Mouse (Mus musculus): ENCODE results near the gene Pdzd8. TPM values are rescaled to one million over a fixed set of nuclear protein-coding genes. Genes with fewer than 3 reads are reported as not detected.

The Pdzd8 gene
- polyA plus RNA-seq, 1 experiment from 2014 or later, result 8.0 TPM

GRCm38 (mm10) chr19:59376481-59376880 is 30.9 kb upstream of the Pdzd8 start:
- no peaks in the 10 kb centered on the region for H3K36me3 ChIP-seq (ENCODE audit: control insufficient read depth, insufficient read depth)
- no peak for ATAC-seq
- H3K9me3 ChIP-seq (ENCODE audit: control insufficient read depth, low read length), result 0 out of 2 replicates have a peak, but pooled peaks cover 3% of the 10 kb centered on the region
- no peak overlapping the region for H3K27ac ChIP-seq (ENCODE audit: low read length)
- no peak overlapping the region for H3K9ac ChIP-seq (replicated peaks; ENCODE audit: low read depth, low read length)
- no peak overlapping the region for H3K4me3 ChIP-seq (replicated peaks; ENCODE audit: low read length)
- H3K27me3 ChIP-seq (replicated peaks; ENCODE audit: control insufficient read depth, insufficient read depth, low read length), result no peaks in the 10 kb centered on the region
- no peak overlapping the region for H3K4me2 ChIP-seq (ENCODE audit: low read length)
- 79% methylated on average over 2 of the region's 2 CpGs for WGBS
- H3K4me1 ChIP-seq (replicated peaks; ENCODE audit: control insufficient read depth, insufficient read depth, low read length), result no peaks in the 10 kb centered on the region

- no peak for ATAC-seq
- H3K27ac ChIP-seq (ENCODE audit: low read length), result no peak overlapping the region
- H3K4me3 ChIP-seq (replicated peaks; ENCODE audit: low read length), result no peak overlapping the region
- no peaks in the 10 kb centered on the region for H3K36me3 ChIP-seq (ENCODE audit: control insufficient read depth, insufficient read depth)
- no peak overlapping the region for H3K4me2 ChIP-seq (ENCODE audit: low read length)
- H3K9me3 ChIP-seq (ENCODE audit: control insufficient read depth, low read length), result 0 out of 2 replicates have a peak, but pooled peaks cover 3% of the 10 kb centered on the region
- no peaks in the 10 kb centered on the region for H3K27me3 ChIP-seq (replicated peaks; ENCODE audit: control insufficient read depth, insufficient read depth, low read length)
- H3K9ac ChIP-seq (replicated peaks; ENCODE audit: low read depth, low read length), result no peak overlapping the region
- WGBS, result 89% methylated on average over 6 of the region's 6 CpGs
- no peaks in the 10 kb centered on the region for H3K4me1 ChIP-seq (replicated peaks; ENCODE audit: control insufficient read depth, insufficient read depth, low read length)
These were observed 29.4 kb upstream of the Pdzd8 start for GRCm38 (mm10) chr19:59374940-59375339.

DNA sequence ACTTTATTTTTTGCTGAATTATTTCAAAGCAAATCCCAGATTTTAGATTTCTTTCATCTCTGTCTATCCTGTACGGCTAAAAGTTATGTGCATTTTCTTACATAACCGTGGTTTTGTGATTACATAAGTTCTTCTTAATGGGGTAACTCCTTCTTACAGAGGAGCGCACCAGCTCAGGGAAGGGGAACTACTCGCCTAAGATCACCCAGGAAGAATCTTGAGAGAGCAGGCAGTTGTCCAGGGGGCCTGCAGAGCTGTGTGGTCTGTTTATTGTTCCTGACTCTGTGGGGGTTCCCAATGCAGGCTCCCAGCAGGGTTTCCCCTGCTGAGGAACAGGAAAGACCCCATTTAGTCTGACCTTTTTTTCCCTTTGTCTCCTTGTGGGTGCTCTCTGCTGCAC is 27.3 kb upstream of the Pdzd8 start:
- no peak for ATAC-seq
- WGBS, result 80% methylated on average over 4 of the region's 4 CpGs

GRCm38 (mm10) chr19:59371016-59371415 is 25.4 kb upstream of the Pdzd8 start:
- H3K27me3 ChIP-seq (replicated peaks; ENCODE audit: control insufficient read depth, insufficient read depth, low read length), result no peaks in the 10 kb centered on the region
- no peaks in the 10 kb centered on the region for H3K36me3 ChIP-seq (ENCODE audit: control insufficient read depth, insufficient read depth)
- no peak overlapping the region for H3K4me3 ChIP-seq (replicated peaks; ENCODE audit: low read length)
- 0 out of 2 replicates have a peak, but pooled peaks cover 3% of the 10 kb centered on the region for H3K9me3 ChIP-seq (ENCODE audit: control insufficient read depth, low read length)
- H3K4me2 ChIP-seq (ENCODE audit: low read length), result no peak overlapping the region
- H3K9ac ChIP-seq (replicated peaks; ENCODE audit: low read depth, low read length), result no peak overlapping the region
- H3K27ac ChIP-seq (ENCODE audit: low read length), result no peak overlapping the region
- no peak for ATAC-seq
- H3K4me1 ChIP-seq (replicated peaks; ENCODE audit: control insufficient read depth, insufficient read depth, low read length), result no peaks in the 10 kb centered on the region
- WGBS, result 82% methylated on average over 4 of the region's 4 CpGs

More for the DNA sequence above, 27.3 kb upstream of the Pdzd8 start:
- Histone ChIP-seq H3K27me3 (replicated peaks; ENCODE audit: control insufficient read depth, insufficient read depth, low read length) (no peaks in the 10 kb centered on the region), H3K9me3 (ENCODE audit: control insufficient read depth, low read length) (0 out of 2 replicates have a peak, but pooled peaks cover 3% of the 10 kb centered on the region), H3K4me2 (ENCODE audit: low read length) (no peak overlapping the region), H3K9ac (replicated peaks; ENCODE audit: low read depth, low read length) (no peak overlapping the region), H3K4me1 (replicated peaks; ENCODE audit: control insufficient read depth, insufficient read depth, low read length) (no peaks in the 10 kb centered on the region), H3K4me3 (replicated peaks; ENCODE audit: low read length) (no peak overlapping the region), H3K36me3 (ENCODE audit: control insufficient read depth, insufficient read depth) (no peaks in the 10 kb centered on the region), H3K27ac (ENCODE audit: low read length) (no peak overlapping the region)

DNA sequence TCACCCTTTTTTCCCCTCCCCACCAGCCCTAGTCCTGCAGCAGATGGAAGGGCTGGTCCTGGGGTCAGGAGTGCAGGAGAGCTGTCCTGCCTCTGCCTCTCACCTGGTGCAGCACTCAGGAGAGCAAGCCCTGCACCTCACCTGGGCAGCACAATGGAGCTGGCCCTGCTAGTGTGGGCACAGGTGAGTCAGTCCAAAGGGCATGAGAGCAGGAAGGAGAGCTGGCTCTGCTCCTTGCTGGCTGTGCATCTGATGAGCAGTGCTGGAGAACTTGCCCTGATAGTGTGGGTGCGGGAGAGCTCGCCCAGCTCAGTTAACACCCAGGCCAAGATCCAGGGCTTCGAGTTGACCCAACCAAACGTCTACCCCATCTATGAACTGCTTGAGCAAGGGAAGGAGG is 22.3 kb upstream of the Pdzd8 start:
- Histone ChIP-seq H3K9me3 (ENCODE audit: control insufficient read depth, low read length) (no peaks in the 10 kb centered on the region), H3K4me2 (ENCODE audit: low read length) (no peak overlapping the region), H3K36me3 (ENCODE audit: control insufficient read depth, insufficient read depth) (no peaks in the 10 kb centered on the region), H3K4me3 (replicated peaks; ENCODE audit: low read length) (no peak overlapping the region), H3K27me3 (replicated peaks; ENCODE audit: control insufficient read depth, insufficient read depth, low read length) (no peaks in the 10 kb centered on the region), H3K4me1 (replicated peaks; ENCODE audit: control insufficient read depth, insufficient read depth, low read length) (no peaks in the 10 kb centered on the region), H3K9ac (replicated peaks; ENCODE audit: low read depth, low read length) (no peak overlapping the region), H3K27ac (ENCODE audit: low read length) (no peak overlapping the region)
- 91% methylated on average over 4 of the region's 4 CpGs for WGBS
- no peak for ATAC-seq

DNA sequence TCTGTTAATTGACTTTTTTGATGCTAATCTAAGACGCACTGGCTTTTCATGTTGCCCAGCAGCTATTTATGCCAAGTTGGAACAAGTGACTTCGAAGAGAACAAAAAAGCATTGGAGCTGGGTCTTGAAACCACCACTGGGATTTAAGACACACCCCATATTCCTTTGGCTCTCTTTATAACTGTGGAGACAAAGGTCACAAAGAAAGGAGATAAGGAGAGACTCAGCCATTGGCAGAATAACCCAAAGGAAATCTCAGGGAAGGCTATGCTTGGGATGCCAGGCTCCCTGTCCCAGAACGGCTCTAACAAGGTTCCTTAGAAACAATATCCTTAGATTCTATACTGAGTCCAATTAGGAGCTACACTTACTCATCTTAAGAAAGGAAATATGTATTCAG is 21.1 kb upstream of the Pdzd8 start:
- Histone ChIP-seq H3K4me1 (replicated peaks; ENCODE audit: control insufficient read depth, insufficient read depth, low read length) (no peaks in the 10 kb centered on the region), H3K36me3 (ENCODE audit: control insufficient read depth, insufficient read depth) (no peaks in the 10 kb centered on the region), H3K4me2 (ENCODE audit: low read length) (no peak overlapping the region), H3K9ac (replicated peaks; ENCODE audit: low read depth, low read length) (no peak overlapping the region), H3K27me3 (replicated peaks; ENCODE audit: control insufficient read depth, insufficient read depth, low read length) (no peaks in the 10 kb centered on the region), H3K27ac (ENCODE audit: low read length) (no peak overlapping the region), H3K4me3 (replicated peaks; ENCODE audit: low read length) (no peak overlapping the region), H3K9me3 (ENCODE audit: control insufficient read depth, low read length) (no peaks in the 10 kb centered on the region)
- 43% methylated on average over 3 of the region's 3 CpGs for WGBS
- no peak for ATAC-seq

- no peaks in the 10 kb centered on the region for H3K27me3 ChIP-seq (replicated peaks; ENCODE audit: control insufficient read depth, insufficient read depth, low read length)
- WGBS, result 87% methylated on average over 3 of the region's 3 CpGs
- no peaks in the 10 kb centered on the region for H3K9me3 ChIP-seq (ENCODE audit: control insufficient read depth, low read length)
- no peaks in the 10 kb centered on the region for H3K4me1 ChIP-seq (replicated peaks; ENCODE audit: control insufficient read depth, insufficient read depth, low read length)
- H3K36me3 ChIP-seq (ENCODE audit: control insufficient read depth, insufficient read depth), result no peaks in the 10 kb centered on the region
- no peak overlapping the region for H3K9ac ChIP-seq (replicated peaks; ENCODE audit: low read depth, low read length)
- no peak overlapping the region for H3K4me2 ChIP-seq (ENCODE audit: low read length)
- no peak overlapping the region for H3K27ac ChIP-seq (ENCODE audit: low read length)
- no peak for ATAC-seq
- no peak overlapping the region for H3K4me3 ChIP-seq (replicated peaks; ENCODE audit: low read length)
These were observed 18.1 kb upstream of the Pdzd8 start for GRCm38 (mm10) chr19:59363666-59364065.

- Histone ChIP-seq H3K27ac (ENCODE audit: low read length) (no peak overlapping the region), H3K4me2 (ENCODE audit: low read length) (no peak overlapping the region), H3K9ac (replicated peaks; ENCODE audit: low read depth, low read length) (no peak overlapping the region), H3K27me3 (replicated peaks; ENCODE audit: control insufficient read depth, insufficient read depth, low read length) (no peaks in the 10 kb centered on the region), H3K9me3 (ENCODE audit: control insufficient read depth, low read length) (no peaks in the 10 kb centered on the region), H3K4me3 (replicated peaks; ENCODE audit: low read length) (no peak overlapping the region), H3K36me3 (ENCODE audit: control insufficient read depth, insufficient read depth) (no peaks in the 10 kb centered on the region), H3K4me1 (replicated peaks; ENCODE audit: control insufficient read depth, insufficient read depth, low read length) (no peaks in the 10 kb centered on the region)
- 86% methylated on average over 6 of the region's 6 CpGs for WGBS
- ATAC-seq, result no peak
These were observed 17.1 kb upstream of the Pdzd8 start for GRCm38 (mm10) chr19:59362646-59363045.

DNA sequence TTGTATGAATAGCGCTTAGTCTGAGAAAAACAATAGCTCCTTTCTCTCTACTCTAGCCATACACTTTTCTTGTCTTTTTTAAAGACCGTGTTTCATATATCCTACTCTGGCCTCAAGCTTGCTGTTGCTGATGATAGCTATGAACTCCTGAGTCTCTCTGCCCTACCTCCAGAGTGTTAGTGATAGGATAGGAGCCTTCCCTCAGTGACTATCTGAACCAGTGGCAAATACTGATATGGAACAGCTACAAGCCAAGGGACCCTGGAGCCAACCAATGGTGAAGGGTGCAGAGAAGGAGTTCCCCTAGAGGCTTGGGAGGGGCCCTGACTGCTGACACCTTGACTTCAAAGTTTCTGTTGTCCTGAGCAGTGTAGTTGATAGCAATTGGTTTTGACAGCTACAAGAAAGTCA is 14.9 kb upstream of the Pdzd8 start:
- Histone ChIP-seq H3K27ac (ENCODE audit: low read length) (no peak overlapping the region), H3K4me2 (ENCODE audit: low read length) (no peak overlapping the region), H3K4me3 (replicated peaks; ENCODE audit: low read length) (no peak overlapping the region), H3K9ac (replicated peaks; ENCODE audit: low read depth, low read length) (no peak overlapping the region), H3K4me1 (replicated peaks; ENCODE audit: control insufficient read depth, insufficient read depth, low read length) (no peaks in the 10 kb centered on the region), H3K9me3 (ENCODE audit: control insufficient read depth, low read length) (no peaks in the 10 kb centered on the region), H3K27me3 (replicated peaks; ENCODE audit: control insufficient read depth, insufficient read depth, low read length) (no peaks in the 10 kb centered on the region), H3K36me3 (ENCODE audit: control insufficient read depth, insufficient read depth) (no peaks in the 10 kb centered on the region)
- no peak for ATAC-seq
- 23% methylated on average over 2 of the region's 2 CpGs for WGBS

- Histone ChIP-seq H3K27me3 (replicated peaks; ENCODE audit: control insufficient read depth, insufficient read depth, low read length) (no peaks in the 10 kb centered on the region), H3K9me3 (ENCODE audit: control insufficient read depth, low read length) (no peaks in the 10 kb centered on the region), H3K9ac (replicated peaks; ENCODE audit: low read depth, low read length) (no peak overlapping the region), H3K36me3 (ENCODE audit: control insufficient read depth, insufficient read depth) (no peaks in the 10 kb centered on the region), H3K4me2 (ENCODE audit: low read length) (no peak overlapping the region), H3K27ac (ENCODE audit: low read length) (no peak overlapping the region), H3K4me1 (replicated peaks; ENCODE audit: control insufficient read depth, insufficient read depth, low read length) (no peaks in the 10 kb centered on the region), H3K4me3 (replicated peaks; ENCODE audit: low read length) (no peak overlapping the region)
- 85% methylated on average over 4 of the region's 4 CpGs for WGBS
- ATAC-seq, result no peak
These were observed 13.6 kb upstream of the Pdzd8 start for GRCm38 (mm10) chr19:59359202-59359601.
